Mouse (Mus musculus) limb, embryonic 14.5 days (tissue): ENCODE results near the gene Iqgap3. TPM values are rescaled to one million over a fixed set of nuclear protein-coding genes. Genes with fewer than 3 reads are reported as not detected.
A peak's percentile ranks its signal among the peaks of the same experiment; 100 is the strongest.

Experiments
- ATAC-seq: fragments of 200-750 bp; cut with Nextera tagmentation; 2 replicates; pipeline ENCODE4 v1.8.0; 2017; ENCODE audit warnings: low read depth, moderate number of reproducible peaks, moderate TSS enrichment; ENCODE audit not compliant: low FRiP score
- DNase-seq: peaks from one replicate; pipeline ENCODE4 v3.0.0-alpha.2; 2015; ENCODE audit warnings: low spot score
- H3K27ac ChIP-seq: fragments of 300-500 bp; sonication (generic); replicated peaks from 2 replicates; pipeline ENCODE4 v1.5.1; 2014; ENCODE audit warnings: low read depth, mild to moderate bottlenecking, low read length, moderate library complexity, mixed read lengths
- H3K27me3 ChIP-seq: fragments of 300-500 bp; sonication (generic); 2 replicates; pipeline ENCODE4 v1.6.1; 2014; ENCODE audit warnings: low read length, mixed read lengths; ENCODE audit not compliant: control insufficient read depth, insufficient read depth
- H3K36me3 ChIP-seq: fragments of 300-500 bp; sonication (generic); 2 replicates; pipeline ENCODE4 v1.6.1; 2014; ENCODE audit warnings: mild to moderate bottlenecking, low read length, moderate library complexity, mixed read lengths; ENCODE audit not compliant: control insufficient read depth, insufficient read depth
- H3K4me1 ChIP-seq: fragments of 300-500 bp; sonication (generic); 2 replicates; pipeline ENCODE4 v1.6.1; 2014; ENCODE audit warnings: antibody characterized with exemption, low read length, mixed read lengths; ENCODE audit not compliant: control insufficient read depth, insufficient read depth
- H3K4me2 ChIP-seq: fragments of 300-500 bp; sonication (generic); replicated peaks from 2 replicates; pipeline ENCODE4 v1.6.1; 2014; ENCODE audit warnings: low read depth, mild to moderate bottlenecking, low read length, moderate library complexity; ENCODE audit not compliant: severe bottlenecking
- H3K4me3 ChIP-seq: fragments of 300-500 bp; sonication (generic); replicated peaks from 2 replicates; pipeline ENCODE4 v1.5.1; 2014; ENCODE audit warnings: low read length
- H3K9ac ChIP-seq: fragments of 300-500 bp; sonication (generic); 2 replicates; pipeline ENCODE4 v1.6.1; 2014; ENCODE audit warnings: mild to moderate bottlenecking, low read depth, low read length, moderate library complexity; ENCODE audit not compliant: severe bottlenecking
- H3K9me3 ChIP-seq: fragments of 300-500 bp; sonication (generic); 2 replicates; pipeline ENCODE4 v1.6.1; 2016; ENCODE audit warnings: low read length; ENCODE audit not compliant: control insufficient read depth
- POLR2A ChIP-seq: fragments of 200-500 bp; IDR thresholded peaks from 2 replicates; pipeline ENCODE4 v1.8.0; 2012; ENCODE audit warnings: inconsistent platforms, mild to moderate bottlenecking, moderate library complexity, borderline replicate concordance; ENCODE audit not compliant: insufficient read depth, insufficient read length; ENCODE audit errors: extremely low read depth
- WGBS: fragments of 180-500 bp; shearing (Covaris S2); extraction: QIAGEN DNeasy Blood & Tissue Kit; methylation state at CpG from one replicate; pipeline ENCODE4 v1.1.7; 2014; 5-methylcytosine and 5-hydroxymethylcytosine counted together
- polyA plus RNA-seq, 2 experiments: library from polyadenylated mRNA; depleted of rRNA in 1 of 2; stranded (reverse) in 1 of 2; unstranded in 1 of 2; fragments of >200 nt; fragmentation: Nextera tagmentation in 1 of 2; extraction: Ambion mirVana in 1 of 2; gene quantifications; 2 replicates each; pipeline versions ENCODE4 v1.2.1 to v1.2.3; 2012 to 2014

The Iqgap3 gene
- polyA plus RNA-seq, 2 experiments = 21.0 to 38.8 TPM

- no peak overlapping the region for H3K4me3 ChIP-seq
- no peak for TF ChIP-seq POLR2A
- no peak for ATAC-seq
- H3K4me1 ChIP-seq = no peaks in the 10 kb centered on the region
- no peak overlapping the region for H3K9ac ChIP-seq
- peaks cover 78% of the 10 kb centered on the region for H3K36me3 ChIP-seq
- no peaks in the 10 kb centered on the region for H3K9me3 ChIP-seq
- WGBS = 87% methylated on average over 5 of the region's 5 CpGs
- H3K27me3 ChIP-seq = no peaks in the 10 kb centered on the region
- no peak overlapping the region for H3K27ac ChIP-seq
- H3K4me2 ChIP-seq = no peak overlapping the region
- no peak for DNase-seq
Measured at GRCm38 (mm10) chr3:88094126-88094525, 12.4 kb downstream of the Iqgap3 start.

- no peak for ATAC-seq
- Histone ChIP-seq H3K36me3 (peaks cover 72% of the 10 kb centered on the region), H3K9ac (no peak overlapping the region), H3K27me3 (no peaks in the 10 kb centered on the region), H3K27ac (no peak overlapping the region), H3K4me1 (no peaks in the 10 kb centered on the region), H3K4me2 (no peak overlapping the region), H3K4me3 (no peak overlapping the region), H3K9me3 (no peaks in the 10 kb centered on the region)
- no peak for DNase-seq
- 82% methylated on average over 6 of the region's 6 CpGs for WGBS
- no peak for TF ChIP-seq POLR2A
Measured at GRCm38 (mm10) chr3:88097666-88098065, 15.9 kb downstream of the Iqgap3 start.

DNA sequence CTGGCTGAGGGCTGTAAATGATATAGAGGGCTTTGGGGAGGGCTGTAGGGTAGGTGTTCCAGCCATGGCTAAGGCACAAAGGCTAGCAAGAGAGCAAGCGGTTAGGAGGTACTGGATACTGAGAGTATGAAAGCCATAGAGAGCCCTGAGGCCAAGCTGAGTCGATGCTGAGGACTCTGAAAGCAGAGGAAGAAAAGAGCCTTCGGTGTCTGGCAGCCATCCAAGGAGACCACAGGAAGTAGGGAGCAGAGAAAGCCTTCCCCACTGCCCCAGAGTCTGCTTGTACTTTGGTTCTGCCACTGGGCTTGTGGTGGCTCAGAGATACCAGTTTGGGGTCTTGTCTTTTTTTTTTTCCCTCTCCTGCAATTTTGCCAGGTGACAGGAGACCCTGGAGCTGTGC is 18.5 kb downstream of the Iqgap3 start:
- Histone ChIP-seq H3K9ac (no peak overlapping the region), H3K4me1 (no peaks in the 10 kb centered on the region), H3K4me2 (no peak overlapping the region), H3K27me3 (no peaks in the 10 kb centered on the region), H3K4me3 (no peak overlapping the region), H3K36me3 (peaks cover 68% of the 10 kb centered on the region), H3K9me3 (no peaks in the 10 kb centered on the region), H3K27ac (no peak overlapping the region)
- DNase-seq (no peak), ATAC-seq (no peak)
- TF ChIP-seq POLR2A = no peak
- 75% methylated on average over 3 of the region's 3 CpGs for WGBS

DNA sequence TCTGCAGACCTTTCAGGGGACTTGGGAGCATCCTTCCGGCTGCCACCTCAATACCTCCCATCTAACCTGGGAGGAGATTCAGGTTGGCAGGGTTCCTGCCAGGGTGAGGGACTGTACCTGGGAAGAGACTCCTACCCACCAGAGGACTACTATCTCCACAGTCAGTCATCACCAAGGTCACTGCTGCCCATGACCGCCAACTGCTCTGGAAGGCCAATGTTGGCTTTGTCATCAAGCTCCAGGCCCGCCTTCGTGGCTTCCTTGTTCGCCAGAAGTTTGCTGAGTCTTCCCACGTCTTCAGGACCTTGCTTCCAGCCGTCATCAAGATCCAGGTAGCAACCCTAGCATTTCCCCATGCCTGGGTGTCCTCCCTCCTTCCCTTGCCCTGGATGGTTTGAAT is 20.0 kb downstream of the Iqgap3 start:
- ATAC-seq (no peak), DNase-seq (no peak)
- TF ChIP-seq POLR2A = no peak

GRCm38 (mm10) chr3:88102196-88102595 is 20.4 kb downstream of the Iqgap3 start:
- DNase-seq (no peak), ATAC-seq (no peak)
- Histone ChIP-seq H3K36me3 (peaks cover 72% of the 10 kb centered on the region), H3K9ac (no peak overlapping the region), H3K4me3 (no peak overlapping the region), H3K27ac (no peak overlapping the region), H3K4me2 (no peak overlapping the region), H3K27me3 (no peaks in the 10 kb centered on the region), H3K9me3 (no peaks in the 10 kb centered on the region), H3K4me1 (no peaks in the 10 kb centered on the region)
- whole genome bisulfite sequencing = 89% methylated on average over 6 of the region's 6 CpGs
- no peak for TF ChIP-seq POLR2A

More for the DNA sequence above, 20.0 kb downstream of the Iqgap3 start:
- Histone ChIP-seq H3K4me3 (no peak overlapping the region), H3K36me3 (peaks cover 77% of the 10 kb centered on the region), H3K27ac (no peak overlapping the region), H3K9me3 (no peaks in the 10 kb centered on the region), H3K4me1 (no peaks in the 10 kb centered on the region), H3K4me2 (no peak overlapping the region), H3K27me3 (no peaks in the 10 kb centered on the region), H3K9ac (no peak overlapping the region)
- WGBS = 93% methylated on average over 7 of the region's 7 CpGs

GRCm38 (mm10) chr3:88102611-88103010 is 20.8 kb downstream of the Iqgap3 start:
- H3K4me2 ChIP-seq = no peak overlapping the region
- H3K4me1 ChIP-seq = no peaks in the 10 kb centered on the region
- H3K4me3 ChIP-seq = no peak overlapping the region
- peaks cover 72% of the 10 kb centered on the region for H3K36me3 ChIP-seq
- no peaks in the 10 kb centered on the region for H3K27me3 ChIP-seq
- H3K9me3 ChIP-seq = no peaks in the 10 kb centered on the region
- H3K27ac ChIP-seq = 0 out of 2 replicates have a peak overlapping the region, but pooled peaks have one; percentile 13
- WGBS = 77% methylated on average over 6 of the region's 6 CpGs
- H3K9ac ChIP-seq = no peak overlapping the region
- TF ChIP-seq POLR2A = no peak
- DNase-seq (no peak), ATAC-seq (no peak)
